Mouse (Mus musculus) frontal cortex, postnatal 14 days (tissue): ENCODE measurements around the gene Stk10.

ENCODE experiments used
- DNase-seq, 2 experiments: peaks; one replicate each; pipeline ENCODE4 v3.0.0; 2022; ENCODE audit warnings: low spot score in 2 of 2

Gene Stk10

DNA sequence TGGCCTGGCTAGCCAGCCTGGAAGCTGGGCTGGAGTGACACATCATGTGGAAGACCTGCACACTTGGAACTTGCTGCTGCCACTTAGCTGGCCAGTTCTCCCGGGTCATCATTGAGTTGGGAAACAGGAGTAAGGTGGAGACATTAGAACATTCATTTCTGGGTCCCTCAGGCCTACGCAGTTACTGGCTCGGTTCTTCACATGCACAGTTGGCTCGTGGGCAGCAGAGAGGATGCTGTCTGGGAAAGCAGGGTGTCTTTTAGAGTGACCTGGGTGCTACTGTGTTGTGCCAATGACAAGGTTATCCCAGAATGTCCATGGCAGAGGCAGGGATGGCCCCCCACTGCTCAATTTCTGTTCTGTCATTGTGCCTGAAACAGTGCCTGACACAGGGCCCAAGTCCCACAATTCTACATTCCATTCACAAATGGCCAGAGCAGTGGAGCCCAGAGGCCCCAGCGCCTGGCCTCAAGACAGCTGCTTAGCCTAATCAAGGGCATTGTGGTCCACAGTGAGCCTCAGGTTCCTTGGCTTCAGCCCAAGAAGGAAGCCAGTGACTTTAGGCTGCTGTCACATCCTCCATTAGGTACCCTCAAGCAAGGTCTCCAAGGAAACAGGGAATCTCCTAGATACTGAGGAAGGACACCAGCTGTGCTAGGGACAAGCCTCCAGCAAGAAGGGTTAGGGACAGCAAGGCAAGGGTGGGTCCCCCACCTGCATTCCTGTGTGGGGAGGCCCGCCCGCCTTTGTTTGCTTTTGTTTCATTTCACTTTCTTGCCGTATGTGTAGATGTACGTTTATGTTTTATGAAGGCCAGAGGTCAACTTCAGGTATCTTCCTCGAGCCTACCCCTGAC lies 34.1 kb downstream of the Stk10 start:
- no peak for DNase-seq

DNA sequence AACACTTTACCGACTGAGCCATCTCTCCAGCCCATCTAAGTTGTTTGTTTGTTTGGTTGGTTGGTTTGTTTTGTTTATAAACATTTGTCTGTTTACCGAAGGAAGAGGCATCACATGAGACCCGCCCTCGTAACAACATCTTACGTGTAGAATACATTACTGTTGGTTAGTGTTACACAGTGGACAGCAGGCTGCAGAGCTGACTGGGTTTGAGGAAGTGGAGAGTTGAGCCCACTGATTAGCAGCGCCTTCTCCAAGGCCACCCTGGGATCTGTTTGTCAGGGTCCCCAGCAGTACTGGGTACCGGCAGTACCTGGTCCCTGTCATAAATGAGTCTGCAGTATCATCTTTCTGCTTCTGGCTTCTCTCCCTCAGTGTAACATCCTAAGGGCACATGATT lies 35.0 kb downstream of the Stk10 start:
- DNase-seq, result no peak

DNA sequence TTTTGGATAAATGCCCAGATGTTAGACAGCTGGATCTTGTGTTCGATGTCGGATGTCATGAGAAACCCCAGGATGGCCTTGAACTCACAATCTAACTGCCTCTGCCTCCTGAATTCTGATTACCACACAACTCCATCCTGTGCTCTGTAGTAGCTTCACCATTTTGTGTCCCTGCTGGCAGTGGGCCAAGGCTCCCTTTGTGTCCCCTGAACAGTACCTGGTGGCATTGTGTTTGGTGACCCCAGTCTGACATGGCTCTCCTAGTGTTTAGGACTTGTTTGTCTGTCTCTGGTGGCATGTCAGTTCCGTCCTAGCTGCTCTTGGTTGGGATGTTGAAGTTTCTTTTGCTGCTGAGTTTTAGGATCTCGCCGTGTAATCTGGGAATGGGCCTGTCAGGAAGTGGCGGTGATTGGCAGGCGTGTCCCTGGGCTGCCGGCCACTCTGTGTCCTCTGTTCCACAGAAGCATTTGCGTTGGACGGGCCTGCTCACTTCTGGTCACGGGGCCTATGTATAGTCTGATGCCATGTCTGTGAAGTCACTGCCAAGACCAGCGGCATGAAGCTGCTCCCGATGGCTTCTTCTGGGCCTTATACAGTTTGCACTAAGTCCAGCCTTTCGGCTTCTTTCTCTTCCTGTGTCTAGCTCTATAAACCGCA lies 35.7 kb downstream of the Stk10 start:
- no peak for DNase-seq

DNA sequence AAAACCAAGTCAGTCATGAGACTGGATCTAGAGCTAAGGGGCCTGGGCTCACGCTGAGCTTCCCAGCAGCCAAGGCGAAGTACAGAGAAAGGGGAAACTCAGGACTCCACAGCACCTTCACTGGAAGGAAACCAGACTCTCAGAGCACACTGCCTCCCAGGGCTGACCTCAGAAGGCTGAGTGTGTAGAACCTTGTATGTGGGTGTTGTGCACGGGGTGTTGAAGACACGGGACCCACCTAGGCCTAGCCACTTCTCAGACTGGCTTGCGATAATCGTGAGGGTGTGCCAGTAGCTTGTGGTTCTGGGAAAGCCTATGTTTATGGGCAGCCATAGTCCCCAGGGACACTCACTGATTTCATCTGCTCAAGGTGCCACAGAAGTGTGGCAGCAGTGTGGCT lies 38.0 kb downstream of the Stk10 start:
- DNase-seq, result no peak

DNA sequence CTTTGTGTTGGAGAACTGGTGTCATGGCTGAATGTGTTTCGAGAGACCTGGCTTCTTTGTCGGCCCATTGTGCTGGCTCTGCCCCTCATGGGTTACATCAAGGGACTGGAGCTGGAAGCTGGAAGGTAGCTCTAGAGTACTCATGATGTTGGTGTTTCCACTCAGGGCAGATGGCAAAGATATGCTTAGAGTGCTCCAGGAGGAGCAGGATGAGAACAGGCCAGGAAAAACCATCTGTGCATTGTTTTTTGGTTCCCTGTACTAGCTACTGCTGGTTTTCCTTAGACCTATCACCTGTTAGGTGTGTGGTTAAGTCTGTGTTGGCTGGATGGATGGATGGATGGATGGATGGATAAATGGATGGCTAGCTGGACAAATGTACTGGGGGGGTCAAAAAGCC lies 40.6 kb downstream of the Stk10 start:
- DNase-seq, result no peak

DNA sequence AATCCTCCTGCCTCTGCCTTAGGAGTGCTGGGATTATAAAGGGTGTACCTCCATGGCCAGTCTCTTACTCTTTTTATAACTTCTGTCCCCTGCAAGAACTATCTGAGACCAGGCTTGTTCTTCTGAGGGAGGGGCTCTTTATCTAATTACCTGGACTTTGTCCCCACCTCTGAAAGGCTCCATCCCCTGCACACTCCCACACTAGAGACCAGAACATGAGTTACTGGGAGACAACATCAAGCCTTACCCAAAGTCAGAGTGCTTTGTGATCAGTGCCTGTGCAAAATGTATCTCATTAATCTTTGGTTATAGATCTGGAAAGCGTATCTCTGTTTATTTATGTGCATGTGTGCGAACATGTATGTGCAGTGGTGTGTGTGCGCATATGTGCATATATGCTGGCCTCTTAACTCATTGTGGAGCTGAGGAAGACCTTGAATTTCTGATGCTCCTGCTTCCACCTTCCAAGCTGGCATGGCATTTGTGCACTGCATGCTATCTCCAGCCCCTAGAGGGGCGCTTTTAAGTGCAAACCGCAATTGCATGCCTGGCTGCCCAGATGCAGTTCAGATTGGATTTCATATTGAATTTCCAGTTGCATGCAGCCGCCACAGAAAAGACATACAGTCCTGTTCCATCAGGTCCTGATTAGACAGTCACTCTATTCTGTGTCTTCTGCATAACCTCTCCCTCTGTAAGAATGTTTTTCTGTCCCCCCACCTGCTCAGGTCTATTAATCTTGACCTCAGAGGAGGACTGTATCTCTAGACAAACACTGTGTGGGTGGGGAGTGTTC lies 43.1 kb downstream of the Stk10 start:
- no peak for DNase-seq

DNA sequence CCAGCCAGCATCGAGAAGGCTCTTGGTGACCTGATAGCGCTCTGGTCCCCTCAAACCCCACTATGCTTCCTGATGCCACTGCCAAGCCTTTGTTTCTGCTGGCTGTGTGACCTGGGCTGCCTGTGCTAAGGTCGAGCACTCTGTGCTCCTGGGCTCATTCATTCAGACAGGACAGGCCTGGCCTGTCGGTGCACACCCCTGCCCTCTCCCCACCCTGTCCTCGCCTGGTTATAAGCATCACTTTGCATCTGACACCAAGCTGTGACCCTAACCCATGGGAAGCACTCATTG lies 43.6 kb downstream of the Stk10 start:
- no peak for DNase-seq

DNA sequence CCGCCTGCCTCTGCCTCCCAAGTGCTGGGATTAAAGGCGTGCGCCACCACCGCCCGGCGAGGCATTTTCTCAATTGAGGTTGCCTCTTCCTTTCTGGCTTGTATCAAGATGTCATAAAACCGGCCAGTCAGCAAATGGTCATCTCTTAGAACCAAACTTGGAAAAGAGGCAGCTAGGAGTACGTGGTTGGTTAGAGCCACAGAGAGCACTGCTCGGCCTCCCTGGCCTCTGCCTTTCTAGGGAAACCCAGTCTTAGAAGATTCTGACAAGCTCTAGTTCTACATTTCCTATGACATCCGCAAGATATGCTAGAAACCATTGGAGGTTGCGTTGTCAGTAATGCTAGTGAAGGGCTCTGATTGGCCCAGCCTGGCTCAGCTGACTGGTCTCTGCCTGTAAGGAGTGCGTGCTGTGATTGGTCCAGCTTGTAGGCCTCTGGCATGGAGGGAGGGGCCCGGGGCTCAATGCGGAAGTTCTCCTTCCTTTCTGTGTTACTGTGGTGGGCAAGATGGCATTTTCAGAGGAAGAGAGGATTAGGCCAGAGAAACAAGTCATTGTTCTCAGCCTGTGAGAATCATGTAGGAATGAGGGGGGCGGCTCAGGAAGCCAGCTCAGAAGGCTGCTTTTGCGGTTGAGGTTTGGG lies 47.3 kb downstream of the Stk10 start:
- DNase-seq, result peak; percentile 30 to 63

DNA sequence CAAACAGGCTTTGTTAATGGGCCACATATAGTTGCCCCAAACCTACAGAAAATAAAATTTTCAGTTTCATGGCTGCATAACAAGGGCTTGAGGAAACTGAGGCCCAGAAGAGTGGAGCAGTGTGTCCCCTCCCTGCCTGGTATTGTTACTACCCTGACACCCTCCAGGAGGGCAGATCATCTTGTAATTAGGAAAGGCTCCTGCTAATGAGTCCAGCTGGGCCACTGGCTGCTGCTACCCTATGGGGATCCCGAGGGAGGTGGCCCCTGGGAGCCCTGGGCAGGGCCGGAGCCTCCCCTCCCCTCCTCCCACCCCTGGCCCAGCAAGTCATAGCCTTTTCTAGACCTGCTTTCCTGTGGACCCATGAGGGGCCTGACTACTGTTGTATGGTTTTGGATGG lies 47.9 kb downstream of the Stk10 start:
- DNase-seq, result no peak

DNA sequence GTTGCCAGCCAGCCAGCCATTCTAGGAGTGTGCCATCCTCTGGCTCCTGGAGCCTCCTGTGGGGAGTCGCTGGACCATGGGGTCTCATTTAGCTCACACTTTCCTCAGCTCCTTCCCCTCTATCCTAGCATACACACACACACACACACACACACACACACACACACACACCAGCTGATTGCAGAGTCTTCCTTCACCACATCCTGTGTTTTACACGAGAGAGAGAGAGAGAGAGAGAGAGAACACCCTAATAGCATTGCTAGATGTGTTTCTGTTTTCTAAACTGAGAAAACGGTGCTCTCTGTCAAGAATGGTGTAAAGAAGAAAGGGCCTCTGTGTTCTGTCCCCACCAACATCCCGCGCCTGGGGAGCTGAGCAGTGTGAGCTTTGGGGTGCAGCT lies 49.7 kb downstream of the Stk10 start:
- DNase-seq, result no peak

DNA sequence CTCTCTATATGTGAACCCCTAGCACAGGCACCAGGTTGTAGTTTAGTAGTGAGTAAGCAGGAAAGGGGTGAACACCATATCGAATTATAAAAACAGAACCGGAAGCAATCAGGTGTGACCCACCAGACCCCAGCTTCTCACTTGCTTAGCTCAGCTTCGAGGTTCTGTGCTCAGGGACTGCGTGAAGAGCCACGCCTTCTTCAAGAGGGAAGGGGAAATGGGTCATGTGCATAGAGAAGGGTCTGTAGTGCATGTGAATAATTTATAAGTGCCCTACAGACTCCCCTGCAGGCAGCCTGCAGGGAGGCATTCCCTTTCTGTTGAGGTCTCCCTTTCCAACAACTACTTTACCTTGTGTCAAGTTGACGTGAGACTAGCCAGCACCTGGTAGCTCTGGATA lies 52.9 kb downstream of the Stk10 start:
- no peak for DNase-seq

DNA sequence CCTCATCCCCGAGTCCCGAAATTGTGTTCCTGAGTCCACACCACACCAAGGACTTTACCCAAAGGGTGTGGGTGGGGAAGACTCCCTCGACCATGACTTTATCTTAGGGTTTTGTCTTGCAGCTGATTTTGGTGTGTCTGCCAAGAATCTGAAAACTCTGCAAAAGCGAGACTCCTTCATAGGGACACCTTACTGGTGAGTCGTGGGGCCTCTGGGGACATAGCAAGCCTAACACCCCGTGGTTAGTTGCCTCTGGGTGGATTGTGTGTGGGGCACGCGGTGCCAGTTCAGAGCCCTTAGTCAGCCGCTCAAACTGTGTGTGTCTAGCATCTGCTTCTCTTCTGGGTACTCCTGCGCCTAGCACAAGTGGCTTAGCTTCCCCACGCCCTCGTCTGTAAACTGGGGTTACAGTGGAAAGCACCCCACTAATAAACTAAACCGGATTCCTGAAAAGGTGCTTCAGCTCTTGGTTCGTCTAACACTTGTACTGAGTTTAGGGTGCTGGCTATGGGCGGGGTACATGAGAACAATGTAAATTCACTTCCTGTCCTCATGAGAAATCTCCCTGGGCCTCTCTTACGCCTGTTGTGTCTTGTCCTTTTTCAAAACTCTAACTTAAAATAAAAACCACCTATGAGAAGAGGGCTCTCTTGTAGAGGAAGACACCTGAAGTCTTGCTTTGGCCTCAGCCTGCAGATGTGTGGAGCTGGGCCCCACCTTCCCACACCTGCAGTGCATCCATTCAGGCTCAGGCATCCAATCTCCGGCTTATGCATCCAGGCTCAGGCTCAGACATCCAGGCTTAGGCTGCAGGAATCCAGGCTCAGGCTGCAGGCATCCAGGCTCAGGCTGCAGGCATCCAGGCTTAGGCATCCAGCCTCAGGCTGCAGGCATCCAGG lies 54.3 kb downstream of the Stk10 start:
- no peak for DNase-seq

DNA sequence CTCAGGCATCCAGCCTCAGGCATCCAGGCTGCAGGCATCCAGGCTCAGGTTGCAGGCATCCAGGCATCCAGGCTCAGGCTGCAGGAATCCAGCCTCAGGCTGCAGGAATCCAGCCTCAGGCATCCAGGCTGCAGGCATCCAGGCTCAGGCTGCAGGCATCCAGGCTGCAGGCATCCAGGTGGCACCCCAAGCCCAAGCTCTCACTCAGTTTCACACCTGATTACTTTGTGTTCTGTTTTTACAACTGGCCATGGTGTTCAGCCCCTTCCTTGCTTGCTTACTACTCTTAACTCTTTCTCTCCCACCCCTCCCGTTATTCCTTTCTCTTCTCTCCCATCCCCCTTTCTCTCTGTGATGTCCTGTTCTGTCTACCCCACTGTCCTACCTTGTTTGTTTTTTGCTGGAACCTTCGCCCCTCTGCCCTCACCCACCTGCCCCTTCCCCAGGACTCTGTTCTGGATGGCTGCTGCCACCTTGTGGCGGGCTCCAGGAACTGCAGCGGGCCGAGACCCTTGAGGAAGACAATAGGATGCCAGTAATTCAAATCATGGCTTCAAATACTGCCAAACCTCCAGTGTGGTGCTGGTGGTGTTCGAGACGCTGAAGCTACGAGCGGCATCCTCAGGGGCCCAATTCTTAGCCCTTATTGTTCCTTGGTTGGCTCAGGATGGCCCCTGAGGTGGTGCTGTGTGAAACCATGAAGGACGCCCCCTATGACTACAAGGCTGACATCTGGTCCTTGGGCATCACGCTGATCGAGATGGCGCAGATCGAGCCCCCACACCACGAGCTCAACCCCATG lies 55.2 kb downstream of the Stk10 start:
- peak; percentile 49 to 70 for DNase-seq

DNA sequence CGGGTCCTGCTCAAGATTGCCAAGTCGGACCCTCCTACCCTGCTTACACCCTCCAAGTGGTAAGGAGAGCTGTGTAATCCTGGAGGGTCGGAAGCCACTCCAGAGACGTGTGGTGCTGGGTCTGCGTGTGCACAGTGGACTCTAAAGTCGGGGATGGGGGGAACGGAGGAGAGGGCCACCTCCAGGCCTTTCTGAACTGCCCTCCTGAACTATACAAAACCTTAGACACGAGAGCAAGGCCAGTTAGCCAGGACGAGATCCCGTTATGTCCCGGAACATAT lies 55.7 kb downstream of the Stk10 start:
- no peak for DNase-seq

DNA sequence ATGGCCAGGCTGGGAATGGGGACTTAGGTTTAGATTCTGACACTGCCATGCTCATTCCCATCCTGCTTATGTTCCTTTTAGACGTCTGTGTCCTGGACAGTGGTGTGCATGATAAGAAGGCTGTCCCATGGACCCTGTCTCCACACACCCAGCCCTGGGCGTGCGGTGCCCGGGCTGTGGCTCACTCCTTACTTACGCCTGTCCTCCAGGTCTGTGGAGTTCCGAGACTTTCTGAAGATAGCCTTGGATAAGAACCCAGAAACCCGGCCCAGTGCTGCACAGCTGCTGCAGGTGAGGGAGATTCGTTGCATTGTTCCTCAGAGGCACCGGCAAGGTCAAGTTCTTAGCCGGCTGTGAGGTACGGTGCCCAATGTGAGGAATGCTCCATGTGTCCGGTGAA lies 56.1 kb downstream of the Stk10 start:
- DNase-seq, result no peak

DNA sequence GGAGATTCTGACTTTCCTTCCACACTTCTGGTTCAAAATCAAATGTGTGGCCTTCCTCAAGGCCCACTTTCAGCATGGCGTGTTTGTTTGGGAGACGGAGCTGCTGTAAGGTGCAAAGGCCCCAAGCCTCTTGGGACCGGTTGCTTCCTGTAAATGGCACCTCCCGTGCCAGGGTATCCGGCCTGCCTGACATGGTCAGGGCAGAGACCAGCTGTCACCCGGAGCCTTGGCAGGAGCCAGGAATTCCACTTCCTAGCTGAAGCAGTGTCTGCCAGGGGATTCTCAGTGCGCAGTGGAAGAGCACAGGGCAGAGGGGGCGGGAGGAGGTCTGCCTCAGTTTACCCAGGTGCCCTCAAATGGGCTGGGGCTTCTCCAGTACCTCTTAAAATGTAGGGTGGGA lies 56.7 kb downstream of the Stk10 start:
- DNase-seq, result no peak

DNA sequence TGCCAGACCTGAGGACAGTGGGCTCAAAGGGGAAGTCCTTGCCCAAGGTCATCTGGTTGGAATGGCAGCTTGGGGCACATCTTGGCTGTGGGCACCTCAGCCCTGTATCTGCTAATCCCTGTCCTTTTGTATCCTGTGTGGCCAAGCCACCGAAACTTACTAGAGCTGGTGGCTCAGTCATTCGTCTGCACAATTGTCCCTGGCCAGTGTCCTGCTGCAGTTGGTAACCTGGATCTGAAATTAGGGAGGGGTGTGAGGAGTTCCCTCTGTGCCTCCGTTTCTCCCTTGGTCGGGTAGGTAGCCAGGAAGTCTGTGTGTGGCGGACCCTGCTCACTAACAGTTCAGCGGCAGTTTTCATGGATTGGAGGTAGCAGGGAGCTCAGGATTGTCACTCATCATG lies 57.1 kb downstream of the Stk10 start:
- no peak for DNase-seq

DNA sequence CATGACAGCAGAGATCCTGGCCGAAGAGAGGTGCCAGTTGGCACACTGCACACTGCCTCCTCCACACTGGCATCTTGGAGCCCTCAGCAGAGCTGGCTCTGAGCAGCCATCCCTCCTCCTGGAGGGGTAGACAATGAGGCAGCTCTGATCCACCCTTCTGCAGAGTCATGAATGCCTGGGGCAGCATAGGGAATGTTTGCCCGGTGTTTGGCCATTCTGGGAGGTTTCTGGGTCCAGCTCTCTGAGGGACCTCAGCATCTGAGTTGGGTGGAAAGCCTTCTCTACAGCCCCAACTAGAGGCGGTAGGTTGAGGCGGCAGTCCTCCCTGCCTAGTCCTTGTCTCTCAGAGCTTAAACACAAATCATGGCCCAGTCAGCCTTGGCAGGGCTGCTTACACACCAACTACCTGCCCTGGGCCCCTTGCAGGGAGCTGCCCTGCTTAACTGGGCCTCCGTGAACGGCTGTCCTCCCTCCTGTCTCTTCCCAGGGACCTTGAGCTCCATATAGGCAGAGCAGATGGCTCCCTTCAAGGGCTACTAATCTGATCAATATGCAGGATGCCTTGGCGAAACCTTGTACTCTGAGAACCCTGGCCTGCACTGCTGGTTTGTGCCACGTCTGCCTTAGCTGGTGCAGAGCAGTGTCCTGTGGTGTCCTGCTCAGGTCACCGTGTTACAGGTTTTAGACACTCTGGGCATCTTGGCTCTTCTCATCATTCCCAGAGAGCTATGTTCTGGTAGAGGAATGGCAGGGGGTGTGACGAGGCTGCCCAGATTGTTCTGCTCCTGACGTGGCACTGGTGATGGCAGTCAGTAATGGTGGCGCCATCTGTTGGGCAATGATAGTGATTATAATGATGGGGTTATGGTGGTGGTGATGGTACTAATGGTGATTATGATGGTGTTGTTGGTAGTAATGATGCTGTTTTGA lies 59.1 kb downstream of the Stk10 start:
- no peak for DNase-seq

DNA sequence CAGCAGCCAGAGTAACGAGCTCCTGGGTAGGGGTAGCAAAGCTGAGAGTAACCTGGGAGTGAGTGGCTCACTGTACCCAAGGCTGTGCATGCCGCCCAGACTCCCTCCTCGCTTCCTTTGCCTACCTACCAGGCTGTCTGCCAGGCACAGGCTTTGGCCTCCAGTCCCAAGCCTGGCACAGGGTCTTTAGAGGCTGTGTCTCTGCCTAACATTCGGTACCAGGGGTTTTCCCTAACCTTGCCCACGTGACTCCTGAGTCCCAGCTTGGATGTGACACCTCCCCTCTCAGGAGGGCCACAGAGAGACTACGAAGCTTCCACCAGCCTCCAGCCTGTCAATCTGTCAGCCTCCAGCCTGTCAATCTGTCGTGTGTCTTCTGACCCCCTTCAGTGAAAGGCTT lies 60.0 kb downstream of the Stk10 start:
- no peak for DNase-seq

DNA sequence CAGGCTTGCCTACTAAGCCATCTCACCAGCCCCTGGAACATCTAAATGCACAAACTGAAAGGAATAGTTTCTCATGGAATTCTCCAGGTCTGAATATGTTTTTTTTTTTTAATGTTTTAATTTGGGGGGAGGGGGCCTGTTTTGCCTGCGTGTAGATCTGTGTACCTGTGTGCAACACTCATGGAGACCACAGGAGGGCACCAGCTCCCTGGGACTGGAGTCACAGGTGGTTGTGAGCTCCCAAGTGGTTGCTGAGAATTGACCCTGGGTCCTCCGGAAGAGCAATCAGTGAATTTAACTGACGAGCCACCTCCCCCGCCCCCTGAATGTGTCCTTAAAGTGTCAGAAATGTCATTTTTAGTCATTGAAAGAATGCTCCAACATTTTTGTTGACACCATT lies 61.0 kb downstream of the Stk10 start:
- no peak for DNase-seq
